Mouse (Mus musculus): Measurements from ENCODE around the gene Trp53tg5. TPM values are rescaled to one million over a fixed set of nuclear protein-coding genes. Genes with fewer than 3 reads are reported as not detected.

The Trp53tg5 gene
- total RNA-seq, 2 experiments from 2014 or later: not detected

GRCm38 (mm10) chr2:164435216-164436090 is 38.1 kb downstream of the Trp53tg5 start:
- intact Hi-C loops (cut with DNase I): no loop called here
- DNase-seq: no peak

GRCm38 (mm10) chr2:164434681-164435080 is 38.8 kb downstream of the Trp53tg5 start:
- no peak for DNase-seq
- intact Hi-C loops (cut with DNase I): no loop called here

- no peak for DNase-seq
- intact Hi-C loops (cut with DNase I): no loop called here
Measured at GRCm38 (mm10) chr2:164433278-164433895, 40.1 kb downstream of the Trp53tg5 start.

- intact Hi-C loops (cut with DNase I): no loop called here
- DNase-seq: peak; percentile 27 to 35
Measured at GRCm38 (mm10) chr2:164432541-164433191, 40.9 kb downstream of the Trp53tg5 start.

GRCm38 (mm10) chr2:164431676-164432465 is 41.7 kb downstream of the Trp53tg5 start:
- intact Hi-C loops (cut with DNase I): no loop called here
- DNase-seq: peak in 1 of 2 experiments; percentile 31

GRCm38 (mm10) chr2:164430697-164431096 is 42.8 kb downstream of the Trp53tg5 start:
- intact Hi-C loops (cut with DNase I): no loop called here
- no peak for DNase-seq

- DNase-seq: no peak
- intact Hi-C loops (cut with DNase I): no loop called here
Measured at GRCm38 (mm10) chr2:164429881-164430615, 43.5 kb downstream of the Trp53tg5 start.

GRCm38 (mm10) chr2:164428451-164428850 is 45.1 kb downstream of the Trp53tg5 start:
- no peak for DNase-seq
- intact Hi-C loops (cut with DNase I): no loop called here

- no peak for DNase-seq
- intact Hi-C loops (cut with DNase I): no loop called here
Measured at GRCm38 (mm10) chr2:164426952-164427351, 46.6 kb downstream of the Trp53tg5 start.

- intact Hi-C loops (cut with DNase I): no loop called here
Measured at GRCm38 (mm10) chr2:164426121-164426520, 47.4 kb downstream of the Trp53tg5 start.

GRCm38 (mm10) chr2:164425401-164425800 is 48.1 kb downstream of the Trp53tg5 start:
- intact Hi-C loops (cut with DNase I): no loop called here
- DNase-seq: no peak

More at GRCm38 (mm10) chr2:164426121-164426520, 47.4 kb downstream of the Trp53tg5 start:
- DNase-seq: no peak

GRCm38 (mm10) chr2:164424406-164424805 is 49.1 kb downstream of the Trp53tg5 start:
- no peak for DNase-seq
- intact Hi-C loops (cut with DNase I): no loop called here

GRCm38 (mm10) chr2:164423464-164423863 is 50.1 kb downstream of the Trp53tg5 start:
- intact Hi-C loops (cut with DNase I): no loop called here
- DNase-seq: no peak

- intact Hi-C loops (cut with DNase I): no loop called here
- DNase-seq: no peak
Measured at GRCm38 (mm10) chr2:164422675-164423393, 50.7 kb downstream of the Trp53tg5 start.

GRCm38 (mm10) chr2:164421979-164422378 is 51.5 kb downstream of the Trp53tg5 start:
- no peak for DNase-seq
- intact Hi-C loops (cut with DNase I): no loop called here

- intact Hi-C loops (cut with DNase I): no loop called here
- no peak for DNase-seq
Measured at GRCm38 (mm10) chr2:164421306-164421705, 52.2 kb downstream of the Trp53tg5 start.

Measured in heart, postnatal 14 days (tissue).